Mouse (Mus musculus) liver, embryonic 11.5 days (tissue): ENCODE results near the gene Ier3. TPM values are rescaled to one million over a fixed set of nuclear protein-coding genes. Genes with fewer than 3 reads are reported as not detected.
A peak's percentile ranks its signal among the peaks of the same experiment; 100 is the strongest.

Experiments used
- ATAC-seq: fragments of 200-750 bp; cut with Nextera tagmentation; replicated peaks from 2 replicates; pipeline ENCODE4 v1.8.0; 2017; ENCODE audit warnings: moderate number of reproducible peaks, mild to moderate bottlenecking, moderate TSS enrichment, moderate library complexity; ENCODE audit not compliant: low FRiP score
- DNase-seq: peaks from one replicate; pipeline ENCODE4 v3.0.0-alpha.2; 2017; ENCODE audit warnings: low spot score
- H3K27ac ChIP-seq: fragments of 300-500 bp; sonication (generic); 2 replicates; pipeline ENCODE4 v1.5.1; 2014; ENCODE audit warnings: mild to moderate bottlenecking, low read depth, low read length, control low read depth
- H3K27me3 ChIP-seq: fragments of 300-500 bp; sonication (generic); replicated peaks from 2 replicates; pipeline ENCODE4 v1.6.1; 2014; ENCODE audit warnings: low read length, mixed read lengths; ENCODE audit not compliant: control insufficient read depth, insufficient read depth
- H3K36me3 ChIP-seq: fragments of 300-500 bp; sonication (generic); 2 replicates; pipeline ENCODE4 v1.6.1; 2014; ENCODE audit warnings: mild to moderate bottlenecking, low read length, moderate library complexity, mixed read lengths; ENCODE audit not compliant: control insufficient read depth, insufficient read depth
- H3K4me1 ChIP-seq: fragments of 300-500 bp; sonication (generic); replicated peaks from 2 replicates; pipeline ENCODE4 v1.6.1; 2014; ENCODE audit warnings: low read length, mixed read lengths; ENCODE audit not compliant: control insufficient read depth, insufficient read depth
- H3K4me2 ChIP-seq: fragments of 300-500 bp; sonication (generic); 2 replicates; pipeline ENCODE4 v1.6.1; 2014; ENCODE audit warnings: mild to moderate bottlenecking, control low read depth, moderate library complexity
- H3K4me3 ChIP-seq: fragments of 300-500 bp; sonication (generic); 2 replicates; pipeline ENCODE4 v1.5.1; 2014; ENCODE audit warnings: low read depth, low read length, control low read depth
- H3K9ac ChIP-seq: fragments of 300-500 bp; sonication (generic); 2 replicates; pipeline ENCODE4 v1.6.1; 2014; ENCODE audit warnings: low read depth, low read length, control low read depth
- H3K9me3 ChIP-seq: fragments of 300-500 bp; sonication (generic); 2 replicates; pipeline ENCODE4 v1.6.1; 2016; ENCODE audit warnings: low read length, inconsistent platforms, mixed read lengths; ENCODE audit not compliant: control insufficient read depth
- WGBS: fragments of 180-500 bp; shearing (Covaris S2); extraction: QIAGEN DNeasy Blood & Tissue Kit; methylation state at CpG from one replicate; pipeline ENCODE4 v1.1.7; 2014; 5-methylcytosine and 5-hydroxymethylcytosine counted together
- polyA plus RNA-seq: library from polyadenylated mRNA; unstranded; fragments of >200 nt; fragmentation: Nextera tagmentation; extraction: Ambion mirVana; gene quantifications from 2 replicates; pipeline ENCODE4 v1.2.1, GENCODE M21; 2014

Ier3 gene
- polyA plus RNA-seq, 1 experiment from 2014 or later = 9.4 TPM

- H3K27ac ChIP-seq = no peak overlapping the region
- H3K4me2 ChIP-seq = peak overlapping the region; percentile 100
- DNase-seq = no peak
- no peaks in the 10 kb centered on the region for H3K9me3 ChIP-seq
- 0 out of 2 replicates have a peak, but pooled peaks cover 4% of the 10 kb centered on the region for H3K27me3 ChIP-seq
- peaks cover 20% of the 10 kb centered on the region for H3K36me3 ChIP-seq
- ATAC-seq = no peak
- 84% methylated on average over 13 of the region's 13 CpGs for WGBS
- peaks cover 32% of the 10 kb centered on the region for H3K4me1 ChIP-seq
- H3K9ac ChIP-seq = no peak overlapping the region
- peak overlapping the region; percentile 79 for H3K4me3 ChIP-seq
Measured at GRCm38 (mm10) chr17:35825109-35825850, 3.8 kb downstream of the Ier3 start.

GRCm38 (mm10) chr17:35829737-35830136, 8.3 kb downstream of the Ier3 start:
- H3K4me3 ChIP-seq = peak overlapping the region; percentile 21; the same call in 1 of the 2 replicates
- H3K36me3 ChIP-seq = peaks cover 38% of the 10 kb centered on the region
- H3K4me2 ChIP-seq = peak overlapping the region; percentile 47
- WGBS = 2% methylated on average over 21 of the region's 21 CpGs
- H3K4me1 ChIP-seq = peaks cover 25% of the 10 kb centered on the region
- no peaks in the 10 kb centered on the region for H3K27me3 ChIP-seq
- peak overlapping the region; percentile 50; the same call in 1 of the 2 replicates for H3K9ac ChIP-seq
- peak; percentile 82 for DNase-seq
- no peaks in the 10 kb centered on the region for H3K9me3 ChIP-seq
- ATAC-seq = peak; percentile 70
- H3K27ac ChIP-seq = peak overlapping the region; percentile 61

GRCm38 (mm10) chr17:35832400-35833238, 11.1 kb downstream of the Ier3 start:
- Histone ChIP-seq H3K4me3 (no peak overlapping the region), H3K36me3 (peaks cover 44% of the 10 kb centered on the region), H3K4me1 (peaks cover 29% of the 10 kb centered on the region), H3K4me2 (no peak overlapping the region), H3K27ac (no peak overlapping the region), H3K9me3 (no peaks in the 10 kb centered on the region), H3K9ac (no peak overlapping the region), H3K27me3 (no peaks in the 10 kb centered on the region)
- 74% methylated on average over 8 of the region's 8 CpGs for WGBS
- ATAC-seq (no peak), DNase-seq (no peak)

- no peaks in the 10 kb centered on the region for H3K9me3 ChIP-seq
- WGBS = 20% methylated on average over 5 of the region's 5 CpGs
- no peak overlapping the region for H3K27ac ChIP-seq
- DNase-seq (no peak), ATAC-seq (no peak)
- no peaks in the 10 kb centered on the region for H3K27me3 ChIP-seq
- H3K9ac ChIP-seq = no peak overlapping the region
- no peak overlapping the region for H3K4me3 ChIP-seq
- peaks cover 29% of the 10 kb centered on the region for H3K4me1 ChIP-seq
- peaks cover 38% of the 10 kb centered on the region for H3K36me3 ChIP-seq
- no peak overlapping the region for H3K4me2 ChIP-seq
Measured at GRCm38 (mm10) chr17:35833239-35833751, 11.8 kb downstream of the Ier3 start.

GRCm38 (mm10) chr17:35833894-35834293, 12.4 kb downstream of the Ier3 start:
- Histone ChIP-seq H3K4me3 (no peak overlapping the region), H3K27ac (peak overlapping the region; percentile 34; the same call in 1 of the 2 replicates), H3K4me2 (peak overlapping the region; percentile 95; the same call in 1 of the 2 replicates), H3K9ac (no peak overlapping the region), H3K27me3 (no peaks in the 10 kb centered on the region), H3K9me3 (no peaks in the 10 kb centered on the region), H3K4me1 (peaks cover 29% of the 10 kb centered on the region), H3K36me3 (peaks cover 38% of the 10 kb centered on the region)
- no peak for DNase-seq
- ATAC-seq = no peak
- WGBS = 50% methylated on average over 5 of the region's 5 CpGs

GRCm38 (mm10) chr17:35834696-35835422, 13.4 kb downstream of the Ier3 start:
- no peak for DNase-seq
- no peak for ATAC-seq
- Histone ChIP-seq H3K27me3 (no peaks in the 10 kb centered on the region), H3K4me3 (peak overlapping the region; percentile 89), H3K36me3 (peaks cover 38% of the 10 kb centered on the region), H3K9me3 (no peaks in the 10 kb centered on the region), H3K4me1 (peaks cover 37% of the 10 kb centered on the region), H3K9ac (peak overlapping the region; percentile 99), H3K27ac (0 out of 2 replicates have a peak overlapping the region, but pooled peaks have one; percentile 35), H3K4me2 (peak overlapping the region; percentile 95)
- WGBS = 77% methylated on average over 26 of the region's 26 CpGs

- H3K9ac ChIP-seq = peak overlapping the region; percentile 99
- no peak for ATAC-seq
- no peaks in the 10 kb centered on the region for H3K27me3 ChIP-seq
- WGBS = 80% methylated on average over 26 of the region's 26 CpGs
- peaks cover 36% of the 10 kb centered on the region for H3K36me3 ChIP-seq
- H3K27ac ChIP-seq = peak overlapping the region; percentile 98; the same call in 1 of the 2 replicates
- peak overlapping the region; percentile 89 for H3K4me3 ChIP-seq
- no peaks in the 10 kb centered on the region for H3K9me3 ChIP-seq
- peak overlapping the region; percentile 95 for H3K4me2 ChIP-seq
- peaks cover 30% of the 10 kb centered on the region for H3K4me1 ChIP-seq
- DNase-seq = no peak
Measured at GRCm38 (mm10) chr17:35835424-35836140, 14.1 kb downstream of the Ier3 start.
